Mouse (Mus musculus): ENCODE results near the gene Anxa1. TPM values are rescaled to one million over a fixed set of nuclear protein-coding genes. Genes with fewer than 3 reads are reported as not detected.

Anxa1 gene
- polyA plus RNA-seq (2012; rRNA removed; ENCODE audit: low replicate concordance) = 0.26 and 0.52 TPM in 2 replicates

DNA sequence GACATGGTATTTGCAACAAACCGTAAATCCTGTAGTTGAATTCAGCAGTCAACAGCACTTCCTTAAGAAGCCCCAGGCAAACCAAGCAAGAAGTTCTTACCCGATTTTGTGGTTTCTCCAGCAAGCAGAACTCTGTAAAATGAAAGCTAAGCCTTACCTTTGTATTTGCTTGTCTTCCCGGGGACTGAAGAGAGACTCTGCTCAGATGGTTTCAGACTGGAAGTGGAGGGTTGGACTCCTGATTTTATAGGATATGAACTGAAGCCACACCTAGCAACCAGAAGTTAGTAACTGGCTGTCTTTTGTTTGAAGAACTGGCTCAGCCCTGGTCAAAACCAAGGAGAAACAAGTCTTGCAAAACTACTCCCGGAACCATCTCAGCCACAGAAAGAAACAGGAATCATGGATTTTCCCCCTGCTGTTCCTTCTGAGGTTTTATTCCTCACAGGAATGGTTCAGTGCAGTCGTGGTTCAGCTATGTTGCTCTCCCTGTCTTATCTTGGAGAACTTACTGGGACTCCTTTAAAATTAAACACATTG lies at the start of gene Anxa1:
TSS of gene Anxa1 (minus strand) at position 490 of the 540 bp plus-strand sequence.

Other genes starting within 250 kb of the Anxa1 start
- gene Aldh1a1, start 101.8 kb upstream of the Anxa1 start, polyA plus RNA-seq (2012; rRNA removed; ENCODE audit: low replicate concordance) = 21.3 and 25.0 TPM in 2 replicates

Data from duodenum, adult 2 months (tissue).